Mouse (Mus musculus) heart, postnatal 14 days (tissue): ENCODE data around the gene Gm5460. TPM values are rescaled to one million over a fixed set of nuclear protein-coding genes. Genes with fewer than 3 reads are reported as not detected.

Experiments used
- DNase-seq, 2 experiments: peaks; one replicate each; pipeline ENCODE4 v3.0.0; 2021 to 2022
- intact Hi-C: fragments of 180-260 bp; cut with DNase I; formaldehyde crosslinking; loops from one replicate; pipeline ENCODE4 v1.15.1; 2025
- long read RNA-seq, 2 experiments: library from polyadenylated mRNA; stranded (forward); transcript quantifications; one replicate each; pipeline ENCODE4 v2.0.0; 2021
- total RNA-seq, 2 experiments: library from RNA; stranded (reverse); gene quantifications; 2 replicates each; pipeline ENCODE4 v1.2.3; 2021

Gm5460 gene
- not detected for total RNA-seq
- long read RNA-seq, experiment 1 = 0 reads
- long read RNA-seq, experiment 2 = 0 reads

GRCm38 (mm10) chr14:34016381-34016780, at the start of gene Gm5460:
Gm5460 (plus strand) TSS chr14:34016758.
- intact Hi-C loops = no loop called here
- no peak for DNase-seq

- intact Hi-C loops = no loop called here
- no peak for DNase-seq
These were observed 43.9 kb upstream of the Gm5460 start for GRCm38 (mm10) chr14:33972679-33973078.

GRCm38 (mm10) chr14:33974752-33975151, 41.8 kb upstream of the Gm5460 start:
- intact Hi-C loops = no loop called here
- no peak for DNase-seq

- no peak for DNase-seq
- intact Hi-C loops = no loop called here
These were observed 38.8 kb upstream of the Gm5460 start for GRCm38 (mm10) chr14:33977748-33978147.

- intact Hi-C loops = no loop called here
- no peak for DNase-seq
These were observed 37.9 kb upstream of the Gm5460 start, which contains the start of gene Zfp488 for GRCm38 (mm10) chr14:33978604-33979059. Zfp488 (minus strand) TSS chr14:33978764.

GRCm38 (mm10) chr14:33989201-33989600, 27.4 kb upstream of the Gm5460 start:
- DNase-seq = no peak
- intact Hi-C loops = no loop called here

GRCm38 (mm10) chr14:33991971-33992370, 24.6 kb upstream of the Gm5460 start:
- intact Hi-C loops = no loop called here
- no peak for DNase-seq

- intact Hi-C loops = no loop called here
- no peak for DNase-seq
These were observed 23.5 kb upstream of the Gm5460 start for GRCm38 (mm10) chr14:33993051-33993450.

GRCm38 (mm10) chr14:33993521-33994289, 22.9 kb upstream of the Gm5460 start:
- no peak for DNase-seq
- intact Hi-C loops = no loop called here

GRCm38 (mm10) chr14:33997427-33997826, 19.1 kb upstream of the Gm5460 start:
- intact Hi-C loops = no loop called here
- no peak for DNase-seq

GRCm38 (mm10) chr14:34000076-34000475, 16.5 kb upstream of the Gm5460 start:
- no peak for DNase-seq

GRCm38 (mm10) chr14:34001445-34001844, 15.1 kb upstream of the Gm5460 start:
- no peak for DNase-seq
- intact Hi-C loops = no loop called here

More at GRCm38 (mm10) chr14:34000076-34000475, 16.5 kb upstream of the Gm5460 start:
- intact Hi-C loops = no loop called here

GRCm38 (mm10) chr14:34002358-34002757, 14.2 kb upstream of the Gm5460 start:
- intact Hi-C loops = no loop called here

GRCm38 (mm10) chr14:34015063-34015462, 1.5 kb upstream of the Gm5460 start, which contains the start of gene Gm30083:
Gm30083 (minus strand) TSS chr14:34015182.
- intact Hi-C loops = no loop called here
- DNase-seq = no peak

More at GRCm38 (mm10) chr14:34002358-34002757, 14.2 kb upstream of the Gm5460 start:
- no peak for DNase-seq

GRCm38 (mm10) chr14:34016938-34017337, 380 bp downstream of the Gm5460 start:
- intact Hi-C loops = no loop called here
- DNase-seq = no peak

GRCm38 (mm10) chr14:34026710-34027109, 10.2 kb downstream of the Gm5460 start:
- peak in 1 of 2 experiments; percentile 8 for DNase-seq
- intact Hi-C loops = no loop called here

- intact Hi-C loops = no loop called here
These were observed 17.5 kb downstream of the Gm5460 start for GRCm38 (mm10) chr14:34033841-34034610.

GRCm38 (mm10) chr14:34041241-34041640, 24.7 kb downstream of the Gm5460 start:
- no peak for DNase-seq
- intact Hi-C loops = no loop called here

More at GRCm38 (mm10) chr14:34033841-34034610, 17.5 kb downstream of the Gm5460 start:
- DNase-seq = no peak

- intact Hi-C loops = no loop called here
- no peak for DNase-seq
These were observed 26.8 kb downstream of the Gm5460 start for GRCm38 (mm10) chr14:34043341-34043740.

GRCm38 (mm10) chr14:34050101-34050779, 33.7 kb downstream of the Gm5460 start:
- intact Hi-C loops = no loop called here
- no peak for DNase-seq

- intact Hi-C loops = no loop called here
- DNase-seq = no peak
These were observed 36.0 kb downstream of the Gm5460 start, which contains the start of gene Antxrl for GRCm38 (mm10) chr14:34052516-34052915. Antxrl (plus strand) TSS chr14:34052707.
